Comparison of ENCODE assay signal across 21 mouse cellular contexts in genomic region chr1:90729466-90729865, GRCm38 (mm10).
"Had no signal": no experiment of that assay in that cellular context is flagged by ENCODE, and none has a peak within 500 bp of the region (broad histone marks: within the 10 kb centered on the region; RNA-seq: fewer than 3 reads in every experiment).

No protein-coding gene starts in this region.

- H3K27me3 ChIP-seq: limb, embryonic 15.5 days; midbrain, embryonic 12.5 days; midbrain, embryonic 15.5 days; neural tube, embryonic 12.5 days; neural tube, embryonic 15.5 days; stomach, embryonic 15.5 days had no signal

- H3K36me3 ChIP-seq: limb, embryonic 12.5 days; limb, embryonic 15.5 days; midbrain, embryonic 12.5 days; midbrain, embryonic 15.5 days; neural tube, embryonic 12.5 days; neural tube, embryonic 15.5 days; stomach, embryonic 15.5 days had no signal

- DNase-seq: kidney, postnatal 14 days; kidney, postnatal 4 days; left cerebral cortex, postnatal 4 days; liver, postnatal 0 days; lung, embryonic 14.5 days; right cerebral cortex, postnatal 25 days; spleen, adult 18-20 months; thymus, adult 2 months; thymus, postnatal 14 days; thymus, postnatal 4 days had no signal

- H3K4me2 ChIP-seq: limb, embryonic 12.5 days; limb, embryonic 15.5 days; liver, embryonic 11.5 days; lung, embryonic 14.5 days; midbrain, embryonic 12.5 days; midbrain, embryonic 15.5 days; neural tube, embryonic 12.5 days; neural tube, embryonic 15.5 days; stomach, embryonic 15.5 days had no signal

- H3K9me3 ChIP-seq: limb, embryonic 12.5 days; limb, embryonic 15.5 days; midbrain, embryonic 12.5 days; midbrain, embryonic 15.5 days; neural tube, embryonic 12.5 days; neural tube, embryonic 15.5 days; stomach, embryonic 15.5 days had no signal

- H3K4me1 ChIP-seq: stomach, embryonic 15.5 days had no signal

- H3K27ac ChIP-seq: limb, embryonic 12.5 days; limb, embryonic 15.5 days; liver, embryonic 14.5 days; macrophage; midbrain, embryonic 12.5 days; midbrain, embryonic 15.5 days; neural tube, embryonic 12.5 days; neural tube, embryonic 15.5 days; stomach, embryonic 15.5 days had no signal

- H3K9ac ChIP-seq: limb, embryonic 12.5 days; limb, embryonic 15.5 days; liver, embryonic 14.5 days; liver, postnatal 0 days; lung, embryonic 14.5 days; midbrain, embryonic 12.5 days; midbrain, embryonic 15.5 days; neural tube, embryonic 12.5 days; neural tube, embryonic 15.5 days; stomach, embryonic 15.5 days had no signal

- ATAC-seq: liver, postnatal 0 days; lung, postnatal 0 days; midbrain, embryonic 15.5 days had no signal

- H3K4me3 ChIP-seq: limb, embryonic 12.5 days; limb, embryonic 15.5 days; midbrain, embryonic 12.5 days; midbrain, embryonic 15.5 days; neural tube, embryonic 12.5 days; neural tube, embryonic 15.5 days; stomach, embryonic 15.5 days had no signal
